Mouse (Mus musculus) stomach, postnatal 0 days (tissue): ENCODE results near the gene Fbxo21.

Experiments used
- CTCF ChIP-seq: IDR thresholded peaks from 2 replicates; pipeline ENCODE4 v1.5.1; 2016; ENCODE audit warnings: antibody characterized with exemption, low read depth, mild to moderate bottlenecking, moderate library complexity
- EP300 ChIP-seq: optimal IDR thresholded peaks from 2 replicates; pipeline ENCODE3; 2016; ENCODE audit warnings: antibody characterized with exemption

GRCm38 (mm10) chr5:117969681-117970427 lies 6.7 kb upstream of the Fbxo21 start:
- TF ChIP-seq CTCF (no peak), EP300 (no peak)
